Mouse (Mus musculus): Measurements from ENCODE around the gene Map6d1. TPM values are rescaled to one million over a fixed set of nuclear protein-coding genes. Genes with fewer than 3 reads are reported as not detected.
A peak's percentile ranks its signal among the peaks of the same experiment; 100 is the strongest.

Map6d1 gene
- total and polyA plus RNA-seq, 3 experiments = 0.08 to 0.20 TPM; not detected in 1

DNA sequence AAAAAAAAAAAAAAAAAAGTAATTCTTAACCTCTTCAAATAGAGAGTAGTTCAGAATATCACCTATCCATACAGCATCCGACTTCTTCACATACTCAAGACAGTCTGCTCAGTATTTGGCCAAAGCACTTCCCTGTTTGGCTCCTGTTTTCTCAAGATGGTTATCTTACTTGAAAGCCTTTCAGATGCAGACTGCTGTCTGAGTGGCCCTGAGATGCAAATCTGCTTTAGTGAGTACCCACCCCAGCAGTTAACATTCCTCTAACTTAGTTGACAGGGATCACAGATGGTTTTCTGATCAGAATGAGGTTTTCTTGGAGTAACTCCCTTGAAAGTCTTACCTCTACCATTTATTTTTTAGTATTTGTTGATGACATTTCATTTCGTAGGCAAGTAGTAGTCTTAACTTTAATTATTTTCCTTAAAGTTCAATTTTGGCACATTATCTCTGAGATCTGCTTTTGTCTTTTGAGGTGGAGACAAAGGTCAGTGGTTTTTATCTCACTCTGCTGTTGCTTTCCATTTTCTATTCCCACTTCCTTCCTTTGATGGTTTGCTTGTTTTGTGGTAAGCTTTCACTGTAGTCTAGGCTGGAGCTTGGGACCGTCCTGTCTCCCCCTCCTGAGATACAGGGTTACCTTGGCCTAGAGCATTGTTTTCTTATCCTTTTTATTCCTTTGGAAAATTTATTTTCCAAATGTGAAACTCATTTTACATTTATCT lies 49.8 kb downstream of the Map6d1 start:
- H3K4me1 ChIP-seq (ENCODE audit: control insufficient read depth in 1 of 2, insufficient read depth in 2 of 2) = peaks cover 0 to 2% of the 10 kb centered on the region in 2 experiments; a peak in 1 of 4 replicates
- in situ Hi-C loops (cut with MboI; ENCODE audit: low pct_ligation_motif_present, low pct_unique_long_range_greater_than_20kb, low sequenced_read_pairs) (no loop called here), dilution Hi-C loops (cut with MboI; ENCODE audit: extremely low pct_ligation_motif_present, extremely low pct_unique_long_range_greater_than_20kb, low sequenced_read_pairs) (no loop called here)
- H3K4me2 ChIP-seq (ENCODE audit: insufficient read depth, low read depth, poor library complexity, severe bottlenecking) = no peak overlapping the region
- H3K36me3 ChIP-seq (replicated peaks in 1 of 2; ENCODE audit: control insufficient read depth in 1 of 2, insufficient read depth in 1 of 2, low read length in 1 of 2) = peaks cover 64 to 92% of the 10 kb centered on the region in 2 experiments
- H3K9me3 ChIP-seq (replicated peaks; ENCODE audit: low read length) = no peaks in the 10 kb centered on the region
- H3K4me3 ChIP-seq (replicated peaks in 1 of 3; ENCODE audit: low read depth in 2 of 3, low read length in 2 of 3, poor library complexity in 1 of 3) = no peak overlapping the region
- H3K27ac ChIP-seq (ENCODE audit: insufficient read depth, low read depth) = no peak overlapping the region
- no peaks in the 10 kb centered on the region for H3K27me3 ChIP-seq (replicated peaks)
- no peak for DNase-seq (ENCODE audit: extremely low read depth)
- H3K9ac ChIP-seq (ENCODE audit: insufficient read depth, low read depth) = no peak overlapping the region
- H3K79me2 ChIP-seq (replicated peaks; ENCODE audit: control insufficient read depth, extremely low read depth, insufficient read depth, poor library complexity, severe bottlenecking) = no peaks in the 10 kb centered on the region
- no peak for TF ChIP-seq MYC (IDR thresholded peaks at IDR 0.05; ENCODE audit: low read depth, low read length)
- TF ChIP-seq ZNF384 (IDR thresholded peaks at IDR 0.05; ENCODE audit: low read depth, low read length) = no peak
- TF ChIP-seq CHD1 (IDR thresholded peaks at IDR 0.05; ENCODE audit: low read depth, low read length) = no peak
- TF ChIP-seq ETS1 (conservative IDR thresholded peaks at IDR 0.05; ENCODE audit: low read depth, low read length) = no peak
- TF ChIP-seq USF2 (conservative IDR thresholded peaks at IDR 0.05; ENCODE audit: low read depth, low read length) = no peak
- no peak for TF ChIP-seq ZMIZ1 (IDR thresholded peaks at IDR 0.05; ENCODE audit: low read depth, low read length)
- no peak for TF ChIP-seq MAZ (IDR thresholded peaks at IDR 0.05; ENCODE audit: low read depth, low read length)
- TF ChIP-seq MAX (IDR thresholded peaks at IDR 0.05; ENCODE audit: low read length) = no peak
- no peak for TF ChIP-seq MXI1 (IDR thresholded peaks at IDR 0.05; ENCODE audit: low read depth, low read length)
- TF ChIP-seq BHLHE40 (IDR thresholded peaks at IDR 0.05; ENCODE audit: low read depth, low read length) = no peak
- TF ChIP-seq EP300 (IDR thresholded peaks at IDR 0.05; ENCODE audit: low read length) = no peak
- TF ChIP-seq PAX5 (IDR thresholded peaks at IDR 0.05; ENCODE audit: low read length) = no peak
- no peak for TF ChIP-seq NRF1 (IDR thresholded peaks at IDR 0.05; ENCODE audit: low read depth, low read length)
- TF ChIP-seq RAD21 (IDR thresholded peaks at IDR 0.05; ENCODE audit: low read depth, low read length) = no peak
- no peak for TF ChIP-seq TCF12 (IDR thresholded peaks at IDR 0.05; ENCODE audit: low read depth, low read length)
- TF ChIP-seq TBP (conservative IDR thresholded peaks at IDR 0.05; ENCODE audit: low read depth, low read length) = no peak
- no peak for TF ChIP-seq E2F4 (IDR thresholded peaks at IDR 0.05; ENCODE audit: insufficient replicate concordance, low read depth, low read length)
- TF ChIP-seq RCOR1 (conservative IDR thresholded peaks at IDR 0.05; ENCODE audit: low read depth, low read length) = no peak
- no peak for TF ChIP-seq CHD2 (IDR thresholded peaks at IDR 0.05; ENCODE audit: low read length)

DNA sequence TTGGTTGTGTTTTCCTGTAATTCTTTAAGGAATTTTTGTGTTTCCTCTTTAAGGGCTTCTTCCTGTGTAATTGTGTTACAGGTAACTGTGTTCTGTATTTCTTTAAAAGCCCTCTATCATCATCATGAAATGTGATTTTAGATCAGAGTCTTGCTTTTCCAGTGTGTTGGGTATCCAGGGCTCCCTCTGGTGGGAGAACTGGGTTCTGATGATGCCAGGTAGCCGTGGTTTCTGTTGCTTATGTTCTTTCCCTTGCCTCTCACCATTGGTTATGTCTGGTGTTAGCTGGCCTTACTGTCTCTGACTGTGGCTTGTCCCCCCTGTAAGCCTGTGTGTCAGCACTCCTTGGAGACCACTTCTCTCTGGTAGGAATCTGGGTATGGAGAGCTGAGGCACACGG lies 55.8 kb downstream of the Map6d1 start:
- H3K79me2 ChIP-seq (replicated peaks; ENCODE audit: control insufficient read depth, extremely low read depth, insufficient read depth, poor library complexity, severe bottlenecking) = no peaks in the 10 kb centered on the region
- peak; percentile 56 for DNase-seq (ENCODE audit: extremely low read depth)
- in situ Hi-C loops (cut with MboI; ENCODE audit: low pct_ligation_motif_present, low pct_unique_long_range_greater_than_20kb, low sequenced_read_pairs) (no loop called here), dilution Hi-C loops (cut with MboI; ENCODE audit: extremely low pct_ligation_motif_present, extremely low pct_unique_long_range_greater_than_20kb, low sequenced_read_pairs) (no loop called here)
- no peaks in the 10 kb centered on the region for H3K9me3 ChIP-seq (replicated peaks; ENCODE audit: low read length)
- no peaks in the 10 kb centered on the region for H3K27me3 ChIP-seq (replicated peaks)
- TF ChIP-seq CHD2 (IDR thresholded peaks at IDR 0.05; ENCODE audit: low read length) = no peak
- TF ChIP-seq SMC3 (IDR thresholded peaks at IDR 0.05; ENCODE audit: low read depth, low read length) = peak; percentile 72
- peak; percentile 52 to 71; a peak in 3 of 4 replicates for TF ChIP-seq CTCF (conservative IDR thresholded peaks at IDR 0.05 in 1 of 2, IDR thresholded peaks at IDR 0.05 in 1 of 2; ENCODE audit: low read depth in 2 of 2, low read length in 2 of 2)
- TF ChIP-seq RAD21 (IDR thresholded peaks at IDR 0.05; ENCODE audit: low read depth, low read length) = peak; percentile 42
- H3K4me3 ChIP-seq (replicated peaks in 1 of 3; ENCODE audit: low read depth in 2 of 3, low read length in 2 of 3, poor library complexity in 1 of 3) = no peak overlapping the region
- no peak overlapping the region for H3K4me2 ChIP-seq (ENCODE audit: insufficient read depth, low read depth, poor library complexity, severe bottlenecking)
- H3K36me3 ChIP-seq (replicated peaks in 1 of 2; ENCODE audit: control insufficient read depth in 1 of 2, insufficient read depth in 1 of 2, low read length in 1 of 2) = peaks cover 39 to 70% of the 10 kb centered on the region in 2 experiments
- H3K9ac ChIP-seq (ENCODE audit: insufficient read depth, low read depth) = no peak overlapping the region
- H3K4me1 ChIP-seq (ENCODE audit: control insufficient read depth in 1 of 2, insufficient read depth in 2 of 2) = peaks cover 0 to 4% of the 10 kb centered on the region in 2 experiments; a peak in 1 of 4 replicates
- no peak overlapping the region for H3K27ac ChIP-seq (ENCODE audit: insufficient read depth, low read depth)

Other genes with a start within 250 kb of the Map6d1 start
- gene Klhl24, start 143.8 kb downstream of the Map6d1 start, total RNA-seq (2012; rRNA removed) = 8.1 and 19.6 TPM in 2 replicates
- 31.1 and 33.5 TPM in 2 replicates for gene Klhl24, start 143.8 kb downstream of the Map6d1 start, total RNA-seq (2014; rRNA removed)
- 14.9 and 15.9 TPM in 2 replicates for gene Klhl24, start 143.8 kb downstream of the Map6d1 start, polyA plus RNA-seq (2012; ENCODE audit: insufficient read length, low read depth)
- 33.2 and 33.5 TPM in 2 replicates for gene Yeats2, start 100.3 kb downstream of the Map6d1 start, total RNA-seq (2012; rRNA removed)
- 23.6 and 24.0 TPM in 2 replicates for gene Yeats2, start 100.3 kb downstream of the Map6d1 start, total RNA-seq (2014; rRNA removed)
- 37.1 and 42.6 TPM in 2 replicates for gene Yeats2, start 100.3 kb downstream of the Map6d1 start, polyA plus RNA-seq (2012; ENCODE audit: insufficient read length, low read depth)
- 101 and 116 TPM in 2 replicates for gene Parl, start 61.0 kb upstream of the Map6d1 start, total RNA-seq (2012; rRNA removed)
- 166 and 205 TPM in 2 replicates for gene Parl, start 61.0 kb upstream of the Map6d1 start, total RNA-seq (2014; rRNA removed)
- 209 and 247 TPM in 2 replicates for gene Parl, start 61.0 kb upstream of the Map6d1 start, polyA plus RNA-seq (2012; ENCODE audit: insufficient read length, low read depth)
- gene Cyp2ab1, start 84.0 kb upstream of the Map6d1 start, total RNA-seq (2012; rRNA removed) = not detected in 2 replicates
- gene Cyp2ab1, start 84.0 kb upstream of the Map6d1 start, total RNA-seq (2014; rRNA removed) = not detected in 2 replicates
- gene Cyp2ab1, start 84.0 kb upstream of the Map6d1 start, polyA plus RNA-seq (2012; ENCODE audit: insufficient read length, low read depth) = not detected in 2 replicates
- gene Abcc5, start 185.0 kb upstream of the Map6d1 start, total RNA-seq (2012; rRNA removed) = 21.0 and 23.4 TPM in 2 replicates
- 23.8 and 27.1 TPM in 2 replicates for gene Abcc5, start 185.0 kb upstream of the Map6d1 start, total RNA-seq (2014; rRNA removed)
- gene Abcc5, start 185.0 kb upstream of the Map6d1 start, polyA plus RNA-seq (2012; ENCODE audit: insufficient read length, low read depth) = 25.8 and 28.6 TPM in 2 replicates

Measured in CH12.LX (cell line).